Mouse (Mus musculus): ENCODE measurements around the gene Brms1. TPM values are rescaled to one million over a fixed set of nuclear protein-coding genes. Genes with fewer than 3 reads are reported as not detected.
"Not testable (repeated sequence)": the region's sequence is repeated elsewhere in the genome, so short reads cannot be mapped to it uniquely, and the experiment has no call there.

Brms1 gene
- polyA plus RNA-seq, 1 experiment = 47.0 TPM

DNA sequence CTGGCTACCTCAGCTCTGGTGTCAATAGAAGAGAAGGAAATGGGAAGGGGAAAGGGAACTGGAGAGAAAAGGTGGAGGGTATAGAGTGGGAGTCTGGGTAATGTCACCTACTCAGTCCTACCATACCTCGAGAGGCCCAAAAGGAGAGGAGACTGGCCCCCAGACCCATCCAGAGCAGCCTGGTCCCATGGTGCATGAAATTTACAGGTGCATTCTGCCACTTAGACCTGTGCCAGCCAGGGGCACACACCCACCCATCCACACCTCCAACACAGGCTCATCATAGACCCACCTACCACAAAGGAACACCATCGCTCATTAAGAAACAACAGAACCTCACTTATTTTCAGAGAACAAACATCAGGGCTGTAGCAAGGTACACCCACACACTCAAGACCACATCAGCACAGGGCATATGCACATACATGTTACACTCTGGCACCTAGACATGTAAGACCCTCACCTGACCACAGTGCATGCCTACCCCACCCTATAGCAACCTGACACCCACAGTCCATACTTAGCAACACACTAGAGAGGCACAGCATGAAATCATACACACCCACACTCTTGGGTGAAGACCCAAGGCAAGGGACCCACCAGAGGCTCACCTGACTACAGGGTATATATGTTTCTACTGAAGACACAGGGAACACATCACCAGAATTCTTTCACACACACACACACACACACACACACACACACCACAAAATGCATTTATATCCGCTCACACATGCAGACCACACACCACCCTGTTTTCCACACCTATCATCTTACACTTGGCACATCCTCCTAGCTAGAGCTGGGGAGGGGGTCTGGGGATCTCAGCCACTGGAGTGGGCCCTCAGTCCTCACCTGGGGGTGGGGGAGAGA lies 43.0 kb downstream of the Brms1 start:
- 62% methylated on average over 3 of the region's 3 CpGs for WGBS
- H3K27ac ChIP-seq (ENCODE audit: insufficient read depth, low read depth, low read length) = no peak overlapping the region
- H3K36me3 ChIP-seq (ENCODE audit: control insufficient read depth, insufficient read depth, low read length) = no peaks in the 10 kb centered on the region
- H3K4me1 ChIP-seq (ENCODE audit: control insufficient read depth, insufficient read depth, insufficient read length, low read length) = peaks cover 20% of the 10 kb centered on the region
- TF ChIP-seq CTCF (IDR thresholded peaks at IDR 0.05; ENCODE audit: extremely low read depth, insufficient read length, insufficient replicate concordance, low read depth, low read length) = no peak
- H3K4me3 ChIP-seq (ENCODE audit: low read depth, low read length) = peak overlapping the region; percentile 68; the same call in 1 of the 2 replicates
- H3K27me3 ChIP-seq (ENCODE audit: control insufficient read depth, insufficient read depth, low read length) = peaks cover 34% of the 10 kb centered on the region

DNA sequence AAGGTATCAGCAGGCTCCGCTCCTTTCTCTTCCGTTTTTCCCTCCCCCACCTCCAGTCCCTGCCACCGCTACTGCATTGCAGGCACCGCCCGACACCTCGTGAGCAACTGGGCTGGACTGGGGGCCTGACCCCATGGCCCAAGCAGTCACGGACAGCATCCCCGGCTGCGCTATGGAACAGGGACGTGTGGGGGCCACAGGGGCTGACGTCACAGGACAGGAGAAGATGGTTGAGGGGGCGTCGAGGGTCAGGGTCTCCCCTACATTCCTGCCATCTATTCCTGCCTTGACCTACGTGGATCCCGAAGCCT lies 43.6 kb downstream of the Brms1 start:
- 6% methylated on average over 15 of the region's 15 CpGs for WGBS
- H3K27me3 ChIP-seq (ENCODE audit: control insufficient read depth, insufficient read depth, low read length) = peaks cover 34% of the 10 kb centered on the region
- peak overlapping the region; percentile 68 for H3K4me3 ChIP-seq (ENCODE audit: low read depth, low read length)
- no peak overlapping the region for H3K27ac ChIP-seq (ENCODE audit: insufficient read depth, low read depth, low read length)
- no peak for TF ChIP-seq POLR2A (IDR thresholded peaks at IDR 0.05; ENCODE audit: low read depth, low read length)
- TF ChIP-seq CTCF (IDR thresholded peaks at IDR 0.05; ENCODE audit: extremely low read depth, insufficient read length, insufficient replicate concordance, low read depth, low read length) = no peak
- H3K36me3 ChIP-seq (ENCODE audit: control insufficient read depth, insufficient read depth, low read length) = 0 out of 2 replicates have a peak, but pooled peaks cover 1% of the 10 kb centered on the region
- peaks cover 22% of the 10 kb centered on the region for H3K4me1 ChIP-seq (ENCODE audit: control insufficient read depth, insufficient read depth, insufficient read length, low read length)

DNA sequence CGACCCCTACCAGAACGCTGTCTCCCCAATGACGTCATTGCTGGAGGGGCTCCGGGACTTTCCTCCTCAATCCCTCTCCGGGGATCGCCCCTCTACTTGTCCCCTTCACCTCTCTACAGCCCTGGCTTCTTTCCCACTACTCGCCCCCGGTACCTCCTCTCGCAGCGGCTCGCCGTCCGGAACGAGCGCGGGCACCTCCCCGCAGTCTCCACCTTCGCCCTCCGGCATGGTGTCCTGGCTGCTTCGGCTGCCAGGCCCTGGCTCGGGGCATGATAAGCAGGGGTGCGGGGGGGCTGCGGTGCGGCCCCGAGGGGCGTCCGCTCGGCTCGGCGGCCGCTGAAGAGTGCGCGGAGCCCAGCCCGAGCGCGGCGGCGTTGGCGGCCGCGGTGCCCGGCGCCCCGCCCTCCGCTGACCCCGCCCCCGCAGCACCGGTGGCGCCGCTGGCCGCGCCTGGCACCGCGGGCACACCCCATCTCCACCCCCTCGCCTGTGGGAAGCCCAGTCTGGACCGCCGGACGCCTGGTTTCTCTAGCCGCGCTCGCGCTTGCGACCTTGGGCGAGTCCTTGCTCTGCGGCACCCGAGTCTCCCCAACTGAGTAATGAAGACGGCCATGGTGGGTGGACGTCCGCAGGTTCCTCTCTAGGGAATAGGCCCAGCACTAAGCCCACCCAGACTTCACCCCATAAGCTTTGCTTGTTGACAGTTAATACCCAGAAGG lies 44.1 kb downstream of the Brms1 start, which contains the start of gene Tmem151a:
Gene Tmem151a, minus strand, starts transcription at position 387 of the 719 bp plus-strand sequence.
- Histone ChIP-seq H3K27ac (ENCODE audit: insufficient read depth, low read depth, low read length) (no peak within 1 kb of the TSS), H3K4me3 (ENCODE audit: low read depth, low read length) (peak within 1 kb of the TSS; percentile 68), H3K4me1 (ENCODE audit: control insufficient read depth, insufficient read depth, insufficient read length, low read length) (peaks cover 22% of the 10 kb centered on the region), H3K36me3 (ENCODE audit: control insufficient read depth, insufficient read depth, low read length) (peaks cover 3% of the 10 kb centered on the region; the same call in 1 of the 2 replicates), H3K27me3 (ENCODE audit: control insufficient read depth, insufficient read depth, low read length) (peaks cover 34% of the 10 kb centered on the region)
- under 1% methylated on average over 68 of the region's 69 CpGs for WGBS
- TF ChIP-seq POLR2A (IDR thresholded peaks at IDR 0.05; ENCODE audit: low read depth, low read length) (no peak), CTCF (IDR thresholded peaks at IDR 0.05; ENCODE audit: extremely low read depth, insufficient read length, insufficient replicate concordance, low read depth, low read length) (no peak)

DNA sequence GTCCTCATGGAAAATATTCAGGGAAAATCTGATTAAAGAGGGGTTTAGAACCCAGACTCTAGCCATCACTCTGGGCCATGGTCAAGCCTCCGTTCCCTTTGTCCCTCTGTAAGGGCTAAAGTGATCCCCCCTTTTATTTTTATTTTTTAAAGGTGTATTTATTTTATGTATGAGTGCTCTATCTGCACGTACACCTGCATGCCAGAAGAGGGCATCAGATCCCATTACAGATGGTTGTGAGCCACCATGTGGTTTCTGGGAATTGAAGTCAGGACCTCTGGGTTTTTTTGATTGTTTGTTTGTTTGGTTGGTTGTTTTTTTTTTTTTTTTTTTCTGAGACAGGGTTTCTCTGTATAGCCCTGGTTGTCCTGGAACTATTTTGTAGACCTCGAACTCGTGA lies 45.4 kb downstream of the Brms1 start:
- Histone ChIP-seq H3K27me3 (ENCODE audit: control insufficient read depth, insufficient read depth, low read length) (peaks cover 22% of the 10 kb centered on the region), H3K36me3 (ENCODE audit: control insufficient read depth, insufficient read depth, low read length) (peaks cover 11% of the 10 kb centered on the region; the same call in 1 of the 2 replicates), H3K4me1 (ENCODE audit: control insufficient read depth, insufficient read depth, insufficient read length, low read length) (peaks cover 22% of the 10 kb centered on the region)
- 61% methylated on average over 4 of the region's 4 CpGs for WGBS
- not testable (repeated sequence) for H3K27ac ChIP-seq (ENCODE audit: insufficient read depth, low read depth, low read length); H3K4me3 ChIP-seq (ENCODE audit: low read depth, low read length)

DNA sequence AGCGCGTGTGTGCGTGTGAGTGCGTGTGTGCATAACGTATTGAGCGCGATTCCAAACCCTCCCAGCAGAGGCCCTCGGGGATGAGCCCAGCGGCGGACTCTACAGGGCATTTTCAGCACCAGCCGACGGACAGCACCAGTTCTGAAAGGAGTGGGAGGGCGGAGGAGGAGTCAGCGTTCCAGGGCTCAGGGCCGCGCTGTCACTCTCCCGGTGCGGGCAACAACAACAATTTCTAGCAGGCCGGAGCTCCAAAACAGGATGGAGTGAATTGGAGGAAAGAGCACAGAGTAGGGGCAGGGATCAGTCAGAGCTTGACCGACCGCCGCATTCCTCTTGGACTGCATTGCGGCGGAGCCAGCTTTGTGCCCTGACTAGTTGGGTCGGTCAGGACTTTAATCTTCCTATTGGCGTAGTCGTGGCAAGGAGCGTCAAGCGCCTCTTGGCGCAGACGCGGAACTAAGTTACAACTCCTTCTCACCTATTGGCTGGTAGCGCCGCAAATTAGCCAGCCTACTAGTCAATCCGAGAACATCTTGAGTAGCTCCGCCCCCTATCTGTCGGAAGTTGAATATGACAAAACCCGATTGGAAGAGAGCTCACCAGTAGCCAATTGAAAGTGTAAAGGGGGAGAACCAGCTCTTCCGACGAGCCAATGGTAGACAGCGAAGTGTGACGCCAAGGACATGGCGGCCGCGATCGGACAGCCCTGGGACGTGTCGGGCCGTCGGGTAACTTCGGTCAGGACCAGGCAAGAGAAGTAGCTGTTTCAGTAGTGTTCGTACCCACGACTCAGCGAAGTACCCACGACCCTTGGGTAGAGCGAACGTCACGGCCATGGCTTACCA lies 47.0 kb downstream of the Brms1 start, which contains the start of gene Yif1a:
Gene Yif1a, plus strand, starts transcription at position 655 of the 845 bp plus-strand sequence.
- H3K4me1 ChIP-seq (ENCODE audit: control insufficient read depth, insufficient read depth, insufficient read length, low read length) = peaks cover 22% of the 10 kb centered on the region
- peak within 1 kb of the TSS; percentile 84 for H3K27ac ChIP-seq (ENCODE audit: insufficient read depth, low read depth, low read length)
- H3K27me3 ChIP-seq (ENCODE audit: control insufficient read depth, insufficient read depth, low read length) = peaks cover 12% of the 10 kb centered on the region
- H3K36me3 ChIP-seq (ENCODE audit: control insufficient read depth, insufficient read depth, low read length) = peaks cover 19% of the 10 kb centered on the region
- H3K4me3 ChIP-seq (ENCODE audit: low read depth, low read length) = peak within 1 kb of the TSS; percentile 79
- WGBS = under 1% methylated on average over 58 of the region's 58 CpGs
- TF ChIP-seq CTCF (IDR thresholded peaks at IDR 0.05; ENCODE audit: extremely low read depth, insufficient read length, insufficient replicate concordance, low read depth, low read length) (peak; percentile 34; the same call in 1 of the 2 replicates), POLR2A (IDR thresholded peaks at IDR 0.05; ENCODE audit: low read depth, low read length) (peak; percentile 66)

DNA sequence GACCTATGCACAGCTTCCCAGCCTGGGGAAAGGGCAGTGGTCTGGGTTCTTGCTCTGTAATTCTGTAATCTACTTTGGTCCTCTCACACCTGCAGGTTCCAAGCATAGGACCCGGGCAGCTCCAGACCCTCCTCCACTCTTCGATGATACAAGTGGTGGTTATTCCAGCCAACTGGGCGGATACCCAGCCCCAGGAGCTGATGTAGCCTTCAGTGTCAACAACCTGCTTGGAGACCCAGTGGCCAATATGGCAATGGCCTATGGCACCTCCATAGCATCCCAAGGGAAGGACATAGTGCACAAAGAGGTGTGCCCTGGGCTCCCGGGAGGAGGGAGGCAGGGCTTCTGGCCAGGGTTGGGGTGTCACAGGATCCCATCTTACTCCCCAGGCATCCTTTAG lies 48.2 kb downstream of the Brms1 start:
- Histone ChIP-seq H3K4me3 (ENCODE audit: low read depth, low read length) (peak overlapping the region; percentile 79), H3K27me3 (ENCODE audit: control insufficient read depth, insufficient read depth, low read length) (peaks cover 9% of the 10 kb centered on the region), H3K27ac (ENCODE audit: insufficient read depth, low read depth, low read length) (no peak overlapping the region), H3K4me1 (ENCODE audit: control insufficient read depth, insufficient read depth, insufficient read length, low read length) (peaks cover 22% of the 10 kb centered on the region), H3K36me3 (ENCODE audit: control insufficient read depth, insufficient read depth, low read length) (peaks cover 19% of the 10 kb centered on the region)
- TF ChIP-seq CTCF (IDR thresholded peaks at IDR 0.05; ENCODE audit: extremely low read depth, insufficient read length, insufficient replicate concordance, low read depth, low read length) = no peak
- TF ChIP-seq POLR2A (IDR thresholded peaks at IDR 0.05; ENCODE audit: low read depth, low read length) = no peak
- WGBS = 91% methylated on average over 4 of the region's 4 CpGs

All from small intestine, adult 2 months (tissue).